8 mouse cellular contexts compared by ENCODE assay signal in genomic region chr2:65285380-65285779, GRCm38 (mm10). TPM values are rescaled to one million over a fixed set of nuclear protein-coding genes. Genes with fewer than 3 reads are reported as not detected.
A peak's percentile ranks its signal among the peaks of the same experiment; 100 is the strongest.
DNase-seq lines count a peak whose midpoint lies in the region; ATAC-seq and TF ChIP-seq lines count a peak whose summit lies in the region.

No protein-coding gene starts in this region.

- no peak for TF ChIP-seq CTCF in kidney, adult 2 months (conservative IDR thresholded peaks at IDR 0.05; ENCODE audit: insufficient read depth, insufficient read length, low read depth, low read length)

- no peaks in the 10 kb centered on the region for H3K9me3 ChIP-seq in kidney, embryonic 16.5 days (ENCODE audit: low read length)

- H3K4me1 ChIP-seq in kidney, adult 2 months (ENCODE audit: control insufficient read depth, insufficient read depth, low read length) = 0 out of 2 replicates have a peak, but pooled peaks cover 3% of the 10 kb centered on the region
- 0 out of 2 replicates have a peak, but pooled peaks cover 5% of the 10 kb centered on the region for H3K4me1 ChIP-seq in kidney, embryonic 16.5 days (ENCODE audit: insufficient read depth, low read length)

- no peak overlapping the region for H3K9ac ChIP-seq in kidney, embryonic 16.5 days (replicated peaks; ENCODE audit: low read length)

- H3K4me3 ChIP-seq in kidney, adult 2 months (ENCODE audit: insufficient read depth, low read depth, low read length) = no peak overlapping the region
- no peak overlapping the region for H3K4me3 ChIP-seq in kidney, embryonic 16.5 days (ENCODE audit: low read length)

- H3K4me2 ChIP-seq in kidney, embryonic 16.5 days (replicated peaks; ENCODE audit: low read depth, low read length) = no peak overlapping the region

- peak; percentile 57 for DNase-seq in kidney, adult 2 months
- peak; percentile 45 for DNase-seq in urinary bladder, postnatal 14 days (ENCODE audit: low spot score)
- no peak for DNase-seq in urinary bladder, postnatal 4 days (ENCODE audit: low spot score in 2 of 2)
- peak; percentile 49 for DNase-seq in gonadal fat pad, adult 2 months (ENCODE audit: low read depth)
- DNase-seq in spleen, postnatal 10 days (ENCODE audit: low spot score in 2 of 2) = no peak
- no peak for DNase-seq in ovary, postnatal 10 days (ENCODE audit: low spot score)

- H3K27me3 ChIP-seq in kidney, adult 2 months (replicated peaks; ENCODE audit: control insufficient read depth, insufficient read depth, low read length) = no peaks in the 10 kb centered on the region
- no peaks in the 10 kb centered on the region for H3K27me3 ChIP-seq in kidney, embryonic 16.5 days (ENCODE audit: insufficient read depth, low read length)

- H3K36me3 ChIP-seq in kidney, adult 2 months (ENCODE audit: control insufficient read depth, insufficient read depth, low read length) = no peaks in the 10 kb centered on the region
- H3K36me3 ChIP-seq in kidney, embryonic 16.5 days (ENCODE audit: insufficient read depth, low read length) = no peaks in the 10 kb centered on the region

- H3K27ac ChIP-seq in kidney, adult 2 months (ENCODE audit: insufficient read depth, low read depth, low read length) = no peak overlapping the region
- H3K27ac ChIP-seq in kidney, embryonic 16.5 days (ENCODE audit: low read length) = no peak overlapping the region

- WGBS in kidney, adult 2 months = 42% methylated on average over 3 of the region's 3 CpGs
- 38% methylated on average over 3 of the region's 3 CpGs for WGBS in kidney, embryonic 16.5 days

- no peak for TF ChIP-seq POLR2A in kidney, adult 2 months (IDR thresholded peaks at IDR 0.05; ENCODE audit: low read depth, low read length)

- ATAC-seq in kidney, embryonic 16.5 days (ENCODE audit: low FRiP score, low TSS enrichment) = no peak
- ATAC-seq in erythroblast, adult 5-6 weeks (replicated peaks; ENCODE audit: low FRiP score, poor library complexity, severe bottlenecking) = no peak

RNA-seq across cellular contexts. Expression of gene Cobll1, which starts 46.2 kb away (rescaled TPM):
- polyA plus RNA-seq in kidney, adult 2 months (2012; rRNA removed) = 51.7 and 53.2 TPM in 2 replicates
- 21.2 and 25.9 TPM in 2 replicates for polyA plus RNA-seq in kidney, embryonic 16.5 days (2015; fragmentation: Nextera tagmentation; extraction: Ambion mirVana)
- polyA plus RNA-seq in gonadal fat pad, adult 2 months (2012; rRNA removed) = 18.4 and 27.3 TPM in 2 replicates
- 1.0 and 1.3 TPM in 2 replicates for total RNA-seq in erythroblast, adult 5-6 weeks (2015; ENCODE audit: low replicate concordance)
- 0.26 and 0.42 TPM in 2 replicates for total RNA-seq in erythroblast, adult 5-6 weeks (2017; ENCODE audit: low replicate concordance)

Comparison
In these comparisons a context has a peak if more than half of its experiments do, and no peak if none do; other contexts are left out.
1. DNase-seq: peak in kidney, adult 2 months (single experiment), urinary bladder, postnatal 14 days (single experiment) and gonadal fat pad, adult 2 months (single experiment); none in urinary bladder, postnatal 4 days (0 of 2), spleen, postnatal 10 days (0 of 2) and ovary, postnatal 10 days (single experiment).